Mouse (Mus musculus) retina, embryonic 14.5 days (tissue): ENCODE results near the gene Ccdc106.
"Not testable (repeated sequence)": the region's sequence is repeated elsewhere in the genome, so short reads cannot be mapped to it uniquely, and the experiment has no call there.

Source experiments
- DNase-seq: peaks from one replicate; pipeline ENCODE4 v3.0.0-alpha.2; 2015; ENCODE audit warnings: low spot score

Gene Ccdc106

DNA sequence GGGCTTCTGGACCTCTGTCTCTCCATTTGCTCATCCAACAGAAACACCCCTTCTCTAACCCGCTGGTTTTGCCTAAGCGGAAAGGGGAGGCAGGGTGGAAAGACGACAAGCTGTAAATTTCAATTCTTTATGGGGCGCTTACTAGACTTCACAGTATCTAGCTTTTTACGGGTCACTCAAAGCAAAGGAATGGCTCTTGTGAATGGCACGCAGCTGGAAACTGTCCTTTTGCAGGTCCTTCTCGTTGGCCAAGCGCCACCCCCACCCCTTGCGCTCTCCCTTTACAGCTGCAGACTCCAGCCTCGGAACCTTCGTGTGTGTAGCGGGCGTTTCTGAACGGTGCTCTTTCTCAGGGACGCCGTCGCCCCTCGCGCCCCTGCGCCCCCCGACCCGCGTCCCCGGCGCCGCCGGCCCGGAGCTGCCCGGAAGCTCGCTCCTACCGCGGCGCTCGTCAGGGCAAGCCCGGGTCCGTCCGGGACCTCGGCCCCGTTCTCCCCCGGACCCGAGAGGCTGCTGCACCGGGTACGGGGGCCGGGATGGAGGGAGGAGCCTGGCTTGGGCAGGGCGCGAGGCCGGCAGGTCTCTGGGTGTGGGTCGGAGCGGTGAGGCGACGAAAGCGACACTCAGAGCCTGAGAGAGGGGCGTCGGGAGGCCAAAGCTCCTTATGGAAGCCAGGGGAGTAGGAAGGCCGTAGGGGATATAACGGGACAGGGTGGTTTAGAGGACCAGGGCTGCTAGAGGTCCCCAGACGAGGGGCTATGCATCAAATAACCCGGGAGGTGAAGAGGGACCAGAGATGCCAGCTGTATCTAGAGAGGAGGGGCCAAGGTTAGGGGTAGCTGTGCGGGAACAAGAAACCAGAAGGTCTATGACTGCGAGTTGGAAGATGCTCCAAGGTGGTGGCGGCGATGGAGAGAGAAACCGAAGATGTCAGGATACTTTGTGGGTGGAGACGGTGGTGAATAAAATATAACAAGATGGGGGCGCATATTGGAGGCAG lies 31.1 kb downstream of the Ccdc106 start, which contains the start of gene Zfp580:
Gene Zfp580, plus strand, starts transcription at position 346 of the 1,000 bp plus-strand sequence.
- peak; percentile 86 for DNase-seq

DNA sequence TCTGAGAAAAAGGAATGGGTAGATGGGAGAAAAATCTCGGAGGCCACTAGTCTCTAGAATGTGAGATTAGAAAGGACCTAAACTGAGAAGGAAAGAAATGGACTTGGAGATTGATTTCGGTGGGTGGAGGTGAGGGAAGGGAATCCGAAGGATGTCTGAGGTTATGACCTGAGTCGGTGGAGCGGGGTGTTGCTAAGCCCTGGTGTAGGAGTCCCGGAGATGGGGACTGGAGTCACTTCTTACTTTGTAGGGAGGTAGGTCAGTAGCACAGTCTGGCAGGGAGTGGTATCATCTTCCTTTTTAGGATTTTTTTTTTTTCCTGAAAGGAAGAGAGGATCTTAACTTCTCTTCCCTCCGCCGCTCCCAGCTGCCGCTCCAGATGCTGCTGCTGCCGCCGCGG lies 32.1 kb downstream of the Ccdc106 start:
- peak; percentile 35 for DNase-seq

DNA sequence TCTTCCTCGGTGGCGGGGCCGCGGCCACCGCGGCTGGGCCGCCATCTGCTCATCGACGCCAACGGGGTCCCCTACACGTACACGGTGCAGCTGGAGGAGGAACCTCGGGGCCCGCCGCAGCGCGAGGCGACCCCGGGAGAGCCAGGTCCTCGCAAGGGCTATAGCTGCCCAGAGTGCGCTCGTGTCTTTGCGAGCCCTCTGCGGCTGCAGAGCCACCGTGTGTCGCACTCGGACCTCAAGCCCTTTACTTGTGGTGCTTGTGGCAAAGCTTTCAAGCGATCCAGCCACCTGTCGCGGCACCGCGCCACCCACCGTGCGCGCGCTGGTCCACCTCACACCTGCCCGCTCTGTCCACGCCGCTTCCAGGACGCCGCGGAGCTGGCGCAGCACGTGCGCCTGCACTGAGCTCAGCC lies 32.6 kb downstream of the Ccdc106 start:
- no peak for DNase-seq

DNA sequence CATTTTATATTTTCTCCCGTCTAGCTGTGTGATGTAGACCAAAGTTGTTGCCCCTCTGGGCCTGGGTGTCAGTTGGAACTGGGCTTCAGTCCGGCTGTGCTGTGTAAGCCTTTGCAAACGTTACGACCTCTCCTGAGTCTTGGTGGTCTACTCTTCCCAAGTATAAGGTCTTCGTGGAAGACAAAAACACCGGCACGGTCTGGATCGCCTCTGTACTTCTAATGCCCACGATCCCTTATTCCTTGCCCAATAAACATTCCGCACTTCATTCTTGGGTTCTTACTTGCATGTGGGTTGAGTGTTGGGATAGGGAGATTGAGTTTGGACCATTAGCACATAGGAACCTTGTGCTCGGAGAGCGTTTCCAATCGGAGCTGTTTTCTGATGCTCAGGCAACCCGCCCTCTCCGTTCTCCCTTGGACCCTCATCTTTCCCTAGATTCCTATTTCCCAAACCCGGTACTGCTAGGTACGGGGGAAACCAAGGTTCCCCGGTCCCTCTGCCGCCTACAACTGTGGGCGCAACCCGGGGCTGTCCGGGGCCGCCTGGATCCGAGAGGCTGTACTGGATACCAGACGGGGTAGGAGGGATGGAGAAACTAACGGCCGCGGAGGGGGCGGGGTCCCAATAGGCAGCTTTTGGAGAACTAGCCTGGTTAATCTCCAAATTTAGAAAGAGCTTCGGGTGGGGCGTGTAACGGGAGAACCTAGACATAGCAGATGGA lies 33.3 kb downstream of the Ccdc106 start:
- peak; percentile 36 for DNase-seq

DNA sequence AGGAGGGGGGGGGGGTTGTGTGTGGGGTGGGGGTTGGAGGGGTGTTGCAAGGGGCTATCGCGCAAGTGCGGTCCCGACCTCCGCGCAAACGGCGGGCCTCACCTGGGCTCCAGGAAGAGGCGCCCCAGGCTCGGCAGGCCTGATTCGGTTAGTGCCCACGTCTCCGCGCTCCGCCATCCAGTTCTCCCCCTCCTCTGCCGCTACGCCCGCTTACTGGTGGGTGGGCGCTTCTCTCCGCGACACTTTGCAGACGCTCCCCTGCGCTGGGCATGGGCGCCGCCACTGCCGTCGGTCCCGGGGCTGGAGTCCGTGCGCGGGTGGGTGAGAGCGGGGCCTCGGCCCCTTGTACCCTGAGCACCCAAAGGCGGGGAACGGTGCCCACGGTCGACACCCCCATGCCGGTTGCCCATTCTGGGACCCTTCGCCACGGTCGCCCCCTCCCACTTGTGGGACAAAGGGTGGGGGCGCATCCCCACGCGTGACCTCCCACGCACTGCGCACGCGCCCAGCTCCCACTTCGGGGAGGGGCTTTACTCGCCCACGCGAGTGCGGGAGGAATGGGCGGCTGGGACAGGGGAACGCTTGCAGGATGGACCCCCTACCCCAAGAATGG lies 36.4 kb downstream of the Ccdc106 start:
- DNase-seq: peak; percentile 30

DNA sequence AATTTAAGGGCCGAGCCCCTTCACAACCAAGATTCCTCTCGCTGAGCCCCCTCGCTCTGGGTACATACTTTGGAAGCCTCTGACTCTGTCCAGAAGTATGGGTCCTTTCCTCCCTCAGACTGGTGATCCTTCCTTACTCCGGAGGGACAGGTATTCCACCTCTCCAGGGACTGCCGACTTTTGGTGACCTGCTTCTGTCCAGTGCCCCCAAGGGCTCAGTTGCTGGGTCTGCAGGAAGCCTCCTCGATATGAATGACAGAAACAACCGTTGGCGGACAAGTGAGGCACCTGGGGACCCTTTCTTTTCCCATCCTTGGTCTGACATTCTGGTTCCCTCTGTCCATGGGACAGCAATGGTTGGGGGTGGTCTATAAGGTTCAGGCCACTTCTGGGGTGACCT lies 37.0 kb downstream of the Ccdc106 start:
- no peak for DNase-seq

DNA sequence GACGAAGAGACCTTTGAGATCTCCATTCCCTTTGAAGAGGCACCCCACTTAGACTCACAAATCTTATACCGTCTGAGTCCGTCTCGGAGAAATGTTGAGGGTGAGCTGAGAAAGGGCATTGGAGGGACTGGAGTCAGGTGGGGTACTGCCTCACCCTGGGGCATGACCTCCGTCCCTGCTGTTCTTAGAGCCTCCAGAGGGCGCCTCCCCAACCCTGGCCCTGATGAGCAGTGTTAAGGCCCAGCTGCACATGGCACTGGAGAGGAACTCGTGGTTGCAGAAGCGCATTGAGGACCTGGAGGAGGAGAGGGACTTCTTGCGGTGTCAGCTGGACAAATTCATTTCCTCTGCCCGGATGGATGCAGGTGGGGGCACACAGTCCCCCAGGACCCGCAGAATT lies 37.5 kb downstream of the Ccdc106 start:
- no peak for DNase-seq

DNA sequence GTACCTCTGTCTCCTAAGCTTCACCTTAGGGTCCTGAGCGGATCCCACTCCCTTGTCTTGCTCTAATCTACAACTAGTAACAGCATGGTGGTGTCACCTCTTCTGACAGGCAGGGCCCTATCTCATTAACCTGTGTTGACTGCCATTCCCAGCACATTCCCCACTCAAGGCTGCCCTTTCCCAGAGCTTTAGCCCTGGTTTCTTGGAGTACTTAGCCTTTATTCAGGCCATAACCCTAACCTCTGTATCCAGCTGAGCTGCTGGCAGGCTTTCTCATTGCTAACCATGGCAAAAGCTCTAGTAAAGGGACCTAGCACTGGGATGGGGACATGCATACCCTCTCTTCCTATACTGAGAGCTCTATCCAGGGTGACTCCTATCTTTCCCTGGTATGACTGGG lies 38.3 kb downstream of the Ccdc106 start:
- DNase-seq: no peak

DNA sequence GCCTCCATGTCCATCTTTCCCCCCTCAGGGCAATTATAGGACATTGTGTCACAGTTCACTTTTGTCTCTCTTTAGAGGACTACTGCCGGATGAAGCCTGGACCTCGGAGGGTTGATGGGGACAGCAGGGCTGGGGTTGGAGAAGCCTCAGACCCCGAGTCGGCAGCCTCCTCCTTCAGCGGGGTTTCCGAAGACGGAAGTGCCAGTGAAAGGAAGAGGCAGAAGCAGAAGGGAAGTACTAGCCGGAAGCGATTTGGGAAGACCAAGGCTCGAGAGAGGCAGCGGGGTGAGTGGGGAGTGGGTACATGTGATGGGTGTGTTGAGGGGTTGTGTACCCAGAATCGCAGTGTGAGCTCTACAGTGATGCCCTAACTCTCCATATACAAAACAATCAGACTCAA lies 39.1 kb downstream of the Ccdc106 start:
- DNase-seq: no peak

DNA sequence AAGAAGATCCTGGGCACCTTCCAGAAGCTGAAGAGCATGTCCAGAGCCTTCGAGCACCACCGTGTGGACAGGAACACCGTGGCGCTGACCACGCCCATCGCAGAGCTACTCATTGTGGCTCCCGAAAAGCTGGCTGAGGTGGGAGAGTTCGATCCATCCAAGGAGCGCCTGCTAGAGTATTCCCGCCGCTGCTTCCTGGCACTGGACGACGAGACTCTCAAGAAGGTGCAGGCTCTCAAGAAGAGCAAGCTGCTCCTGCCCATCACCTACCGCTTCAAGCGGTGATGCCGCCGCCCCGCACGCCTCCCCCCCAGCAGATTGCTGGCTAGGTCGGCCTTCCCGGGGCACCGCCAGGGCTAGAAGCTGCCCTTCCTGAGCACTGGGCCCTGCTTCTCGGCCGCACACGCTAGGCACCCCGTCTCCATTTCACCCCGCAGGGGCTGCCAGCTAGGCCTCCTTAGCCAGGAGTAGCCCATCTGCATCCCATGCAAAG lies 39.9 kb downstream of the Ccdc106 start:
- peak; percentile 87 for DNase-seq

DNA sequence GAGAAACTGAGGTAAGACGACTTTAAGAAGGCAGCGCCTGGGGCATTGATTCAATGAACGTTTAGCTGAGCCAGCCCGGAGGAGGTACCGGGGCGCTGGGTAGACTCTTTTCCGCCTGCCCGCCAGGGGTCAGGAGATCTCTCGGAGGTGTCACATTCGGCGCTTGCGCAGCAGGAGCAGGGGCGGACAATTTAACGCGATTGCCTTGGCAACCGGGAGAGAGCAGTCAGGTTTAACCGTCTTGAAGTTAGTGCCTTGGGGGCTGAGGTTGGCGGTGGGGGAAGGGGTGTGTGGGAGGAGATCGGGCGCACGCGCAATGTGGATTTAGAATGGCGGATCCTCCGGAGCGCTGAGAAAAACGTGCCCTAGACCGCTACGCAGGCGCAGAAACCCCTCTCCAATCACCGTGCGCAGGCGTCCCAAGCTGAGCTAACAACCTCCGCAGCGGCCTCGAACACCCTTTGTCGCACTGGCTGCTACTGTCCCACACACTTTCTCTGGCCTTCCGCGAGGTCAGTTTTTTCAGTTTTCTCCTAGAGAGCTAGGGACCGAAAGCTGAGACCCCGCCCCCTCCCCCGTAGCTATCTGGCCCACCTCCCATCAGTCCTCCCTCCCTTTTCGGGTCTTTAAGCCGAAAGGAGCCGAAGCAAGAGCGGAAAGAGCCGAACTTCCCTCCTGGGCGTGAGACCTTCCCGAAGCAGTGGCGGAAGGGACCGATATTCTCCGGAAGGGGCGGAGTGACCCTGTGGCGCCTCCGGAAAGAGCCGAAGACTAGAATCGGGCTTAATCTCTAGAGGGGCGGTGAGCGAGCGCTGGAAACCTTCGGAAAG lies 40.8 kb downstream of the Ccdc106 start:
- peak; percentile 99 for DNase-seq

DNA sequence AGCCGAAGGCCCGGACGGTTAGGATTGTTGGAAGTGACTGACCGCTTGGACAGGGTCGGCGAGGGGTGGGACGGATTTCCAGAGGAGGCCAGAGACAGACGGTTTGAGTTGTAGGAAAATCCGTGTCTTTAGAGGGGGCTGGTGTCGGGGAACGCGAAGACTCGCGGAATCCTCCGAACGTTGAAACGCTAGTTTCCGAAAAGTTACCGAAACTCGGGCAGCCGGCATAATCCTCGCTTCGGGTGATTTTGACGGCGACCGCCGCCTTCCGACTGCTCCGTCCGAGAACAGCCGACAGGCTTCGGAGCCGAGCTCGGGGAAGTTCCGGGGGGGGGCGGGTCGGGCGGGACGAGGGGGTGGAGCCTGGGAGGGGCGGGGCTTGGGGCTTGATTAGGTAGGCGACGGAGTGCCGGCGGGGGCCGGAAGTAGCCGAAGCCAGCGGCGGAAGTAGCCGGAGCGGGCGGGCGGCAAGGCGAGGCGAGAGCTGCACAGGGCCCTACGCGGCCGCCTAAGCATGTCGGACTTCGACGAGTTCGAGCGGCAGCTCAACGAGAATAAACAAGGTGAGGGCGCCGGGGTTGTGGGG lies 41.5 kb downstream of the Ccdc106 start, which contains the start of gene U2af2:
Gene U2af2, plus strand, starts transcription at position 370 of the 586 bp plus-strand sequence.
- DNase-seq: peak; percentile 92

DNA sequence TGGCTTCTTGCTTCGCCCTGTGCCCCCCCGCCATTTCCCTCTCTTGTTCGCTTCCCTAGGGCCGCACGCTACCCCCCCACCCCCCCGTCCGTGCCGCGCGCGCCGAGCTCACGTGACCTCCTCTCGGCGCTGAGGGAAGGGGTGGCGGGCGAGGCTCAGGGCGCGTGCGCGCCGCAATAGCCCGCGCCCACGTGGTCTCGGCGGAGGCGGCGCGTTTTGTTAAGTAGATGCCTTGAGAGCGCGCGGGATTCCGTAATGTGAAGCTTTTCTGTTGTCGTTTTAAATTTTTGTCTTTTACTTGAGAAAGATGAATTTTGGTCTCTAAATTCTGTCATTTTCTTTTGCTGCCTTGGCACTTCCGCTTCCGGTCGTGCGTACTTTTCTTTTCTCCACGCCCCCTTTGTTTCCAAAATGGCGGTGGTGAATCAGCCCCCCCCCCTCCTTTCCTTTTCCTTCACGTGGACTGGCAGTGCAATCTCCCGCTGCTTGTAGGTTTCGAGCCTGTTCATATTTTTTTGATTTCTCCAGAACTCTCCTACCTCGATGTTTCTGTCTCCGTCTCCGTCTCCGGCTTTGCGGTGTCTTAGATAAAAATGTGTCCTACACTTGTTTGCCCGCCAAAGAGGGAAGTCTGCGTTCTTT lies 42.1 kb downstream of the Ccdc106 start:
- DNase-seq: peak; percentile 84

DNA sequence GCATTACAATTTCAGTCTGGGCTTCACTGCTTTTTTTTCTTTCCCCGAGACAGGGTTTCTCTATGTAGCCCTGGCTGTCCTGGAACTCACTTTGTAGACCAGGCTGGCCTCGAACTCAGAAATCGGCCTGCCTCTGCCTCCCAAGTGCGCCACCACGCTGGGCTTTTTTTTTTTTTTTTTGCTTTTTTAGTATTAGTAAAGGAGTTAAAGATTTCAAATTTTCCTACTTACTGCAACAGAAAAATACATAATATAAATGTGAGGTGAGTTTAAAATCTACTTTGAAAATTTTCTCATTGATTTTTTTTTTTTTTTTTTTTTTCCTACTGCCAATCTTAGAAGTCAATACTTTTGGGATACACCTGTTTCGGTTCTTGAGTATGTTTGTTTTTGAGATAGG lies 44.5 kb downstream of the Ccdc106 start:
- no peak for DNase-seq

DNA sequence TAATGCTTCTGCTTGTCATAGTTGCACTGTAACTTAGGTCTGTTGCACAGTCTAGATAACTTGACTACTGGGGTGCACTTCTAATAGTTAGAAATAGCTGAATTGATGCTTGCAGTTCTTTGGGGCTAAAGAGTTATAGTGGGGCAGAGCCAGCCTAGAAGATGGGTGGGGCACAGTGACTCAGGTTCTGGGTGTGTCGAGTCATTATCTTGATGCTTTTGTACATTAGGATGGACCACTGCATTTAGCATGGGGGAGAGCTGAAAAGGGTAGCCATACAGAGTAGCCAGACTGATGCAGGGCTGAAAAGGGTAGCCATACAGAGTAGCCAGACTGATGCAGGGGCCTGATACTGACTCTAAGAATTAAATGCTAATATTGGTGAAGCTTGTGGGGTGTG lies 53.2 kb downstream of the Ccdc106 start:
- no peak for DNase-seq

DNA sequence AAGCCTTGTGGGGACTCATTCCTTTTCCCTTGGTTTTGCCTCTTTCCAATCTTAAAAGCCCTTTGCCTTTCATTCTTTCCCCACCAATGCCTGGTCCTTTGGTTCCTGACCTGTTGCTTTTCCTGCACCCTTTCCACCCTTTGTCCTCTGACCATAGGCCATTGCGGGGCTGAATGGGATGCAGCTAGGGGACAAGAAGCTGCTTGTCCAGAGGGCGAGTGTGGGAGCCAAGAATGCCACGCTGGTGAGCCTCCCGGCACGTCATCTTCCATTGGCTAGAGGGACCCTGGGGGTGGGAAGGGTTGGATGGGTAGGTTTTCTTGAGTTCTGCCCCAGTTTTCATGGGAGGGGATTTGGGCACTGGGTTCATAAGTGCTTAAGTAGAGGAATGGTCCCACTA lies 54.6 kb downstream of the Ccdc106 start:
- DNase-seq: no peak

DNA sequence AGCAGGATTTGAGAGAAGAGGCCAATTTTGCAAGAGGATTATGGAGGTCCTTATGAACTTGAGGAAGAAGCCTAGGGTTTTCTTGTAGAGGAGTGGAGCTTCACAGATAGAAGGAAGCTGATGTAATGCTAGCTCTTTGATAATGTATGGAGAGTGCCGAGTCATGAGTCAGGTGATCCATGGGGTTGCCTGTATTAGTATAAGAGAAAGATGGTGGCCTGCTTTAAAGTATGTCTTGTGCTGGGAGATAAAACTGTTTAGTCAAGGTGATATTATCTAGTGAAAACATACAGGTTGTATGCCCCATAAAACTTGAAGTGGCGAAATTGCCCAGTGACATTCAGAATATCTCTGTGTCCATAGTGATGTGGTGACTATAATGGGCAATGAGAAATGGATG lies 56.6 kb downstream of the Ccdc106 start:
- no peak for DNase-seq

DNA sequence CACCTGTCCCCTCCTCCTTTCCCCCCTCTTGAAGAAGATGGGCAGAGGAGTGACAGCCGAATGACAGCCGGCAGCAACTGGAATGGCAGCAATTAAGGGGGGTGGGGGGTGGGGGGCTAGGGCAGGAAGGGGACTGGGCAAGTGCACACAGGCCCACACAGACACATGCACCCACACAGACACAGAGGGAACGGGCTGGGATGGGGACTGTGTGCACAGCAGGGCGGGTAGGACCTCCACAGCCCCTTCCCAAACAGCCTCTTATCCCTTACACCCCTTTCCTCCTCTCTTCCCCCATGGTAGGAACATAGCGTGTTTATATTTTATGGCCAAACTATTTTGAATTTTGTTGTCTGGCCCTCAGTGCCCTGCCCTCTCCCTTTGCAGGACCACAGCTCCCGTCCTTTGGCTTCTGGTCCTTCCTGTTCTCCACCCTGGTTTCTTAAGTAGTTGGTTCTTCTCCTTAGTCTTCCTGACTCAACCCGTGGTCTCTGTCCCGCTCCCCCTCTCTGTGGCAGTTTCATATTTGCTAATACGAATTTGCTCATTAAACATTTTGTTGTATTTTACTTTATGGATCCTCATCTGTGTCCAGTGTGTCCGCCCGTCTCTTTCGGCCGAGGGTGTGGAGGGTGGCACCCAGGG lies 59.1 kb downstream of the Ccdc106 start:
- DNase-seq: not testable (repeated sequence)

DNA sequence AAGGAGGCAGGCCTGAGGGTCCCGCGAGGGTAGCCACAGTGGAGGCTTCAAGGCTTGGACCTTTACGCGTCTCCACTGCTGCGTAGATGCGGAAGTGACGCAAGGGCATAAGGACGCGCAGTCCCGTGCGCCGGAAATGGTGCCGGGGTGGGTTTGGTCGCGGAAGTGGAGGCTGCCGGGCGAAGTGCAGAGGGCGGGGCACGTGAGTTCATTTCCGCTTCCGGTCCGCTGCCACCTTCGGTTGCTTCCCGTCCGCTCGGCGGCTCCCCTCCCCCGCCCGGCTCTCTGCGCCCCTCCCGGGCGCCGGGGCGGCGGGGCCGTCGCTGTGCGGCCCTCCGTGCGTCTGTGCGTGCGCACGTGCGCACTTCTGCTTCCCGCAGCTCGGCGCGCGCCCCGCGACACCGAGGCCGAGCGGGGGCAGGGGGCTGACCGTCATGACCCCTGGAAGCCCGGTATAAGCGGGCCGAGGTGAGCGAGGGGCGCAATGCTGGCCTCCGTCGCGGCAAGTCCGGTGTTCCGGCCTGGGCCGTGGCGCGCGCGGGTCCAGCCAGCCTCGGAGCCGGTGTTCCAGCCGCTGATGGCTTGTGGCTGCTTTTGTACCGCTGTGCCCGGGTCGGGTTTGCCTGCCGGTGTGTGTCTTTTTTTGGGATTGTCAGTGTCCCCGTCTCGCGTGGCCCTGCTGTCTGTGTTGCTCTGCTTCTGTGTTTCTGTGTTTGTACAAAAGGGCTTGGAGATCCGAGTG lies 59.8 kb downstream of the Ccdc106 start, which contains the start of gene Epn1:
Gene Epn1, plus strand, starts transcription at position 226 of the 742 bp plus-strand sequence.
- peak; percentile 95 for DNase-seq
